Mouse (Mus musculus) cerebellum, postnatal 4 days (tissue): ENCODE results near the gene Lrp4.

Experiments used
- DNase-seq, 2 experiments: peaks; one replicate each; pipeline ENCODE4 v3.0.0; 2022; ENCODE audit warnings: low spot score in 2 of 2, mixed read lengths in 1 of 2

Gene Lrp4

DNA sequence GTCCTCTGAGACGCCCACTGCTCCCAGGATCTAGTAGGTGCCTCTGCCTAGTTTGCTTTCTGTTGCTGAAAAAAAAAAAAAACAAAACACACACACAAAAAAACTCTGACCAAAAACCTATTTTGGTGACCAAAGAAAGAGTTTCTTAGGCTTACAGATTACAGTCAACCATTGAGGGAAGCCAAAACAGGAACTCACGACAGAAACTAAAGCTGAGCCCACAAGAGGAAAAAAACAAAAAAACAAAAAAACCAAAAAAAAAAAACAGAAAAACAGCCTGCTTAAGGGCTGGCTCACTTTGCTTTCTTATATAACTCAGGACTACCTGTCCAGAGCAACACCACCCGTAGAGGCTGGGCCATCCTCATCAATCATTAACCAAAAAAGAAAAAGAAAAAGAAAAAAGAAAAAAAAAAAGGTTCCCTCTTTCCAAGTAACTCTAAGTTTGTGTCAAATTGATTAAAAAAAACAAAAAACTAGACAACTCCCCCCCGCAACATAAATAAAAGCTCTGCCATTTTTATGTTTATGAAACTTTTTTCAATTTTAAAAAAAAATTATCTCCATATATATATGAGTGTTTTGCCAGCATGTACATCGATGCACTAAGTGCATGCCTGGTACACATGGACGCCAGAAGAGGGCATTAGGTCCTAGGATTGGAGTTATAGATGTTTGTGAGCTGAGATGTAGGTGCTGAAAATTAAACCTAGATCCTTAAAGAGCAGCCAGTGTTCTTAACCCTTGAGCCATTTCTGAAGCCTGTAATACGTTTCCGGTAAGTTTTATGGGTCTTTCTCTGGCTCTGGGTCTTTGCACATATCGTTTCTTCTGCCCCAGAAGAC is 3.9 kb upstream of the Lrp4 start:
- DNase-seq = no peak

DNA sequence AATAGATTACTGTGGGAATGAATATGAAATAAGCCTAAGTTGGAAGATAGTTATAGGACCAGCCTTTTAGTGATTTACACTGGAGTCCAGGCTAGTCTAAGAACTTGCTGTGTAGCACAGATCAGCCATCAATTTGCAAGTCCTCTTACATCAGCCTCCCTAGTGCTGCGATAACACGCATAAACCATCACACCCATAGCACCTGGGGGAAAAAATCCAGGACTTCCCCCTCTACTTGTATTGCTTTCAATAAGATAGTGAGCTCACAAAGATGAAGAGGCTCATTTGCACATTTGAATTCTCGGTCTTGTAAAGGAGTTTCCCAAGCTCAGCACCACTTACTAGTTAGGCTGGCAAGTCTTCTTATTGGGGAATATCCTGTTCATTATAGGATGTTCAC is 2.9 kb upstream of the Lrp4 start:
- no peak for DNase-seq

DNA sequence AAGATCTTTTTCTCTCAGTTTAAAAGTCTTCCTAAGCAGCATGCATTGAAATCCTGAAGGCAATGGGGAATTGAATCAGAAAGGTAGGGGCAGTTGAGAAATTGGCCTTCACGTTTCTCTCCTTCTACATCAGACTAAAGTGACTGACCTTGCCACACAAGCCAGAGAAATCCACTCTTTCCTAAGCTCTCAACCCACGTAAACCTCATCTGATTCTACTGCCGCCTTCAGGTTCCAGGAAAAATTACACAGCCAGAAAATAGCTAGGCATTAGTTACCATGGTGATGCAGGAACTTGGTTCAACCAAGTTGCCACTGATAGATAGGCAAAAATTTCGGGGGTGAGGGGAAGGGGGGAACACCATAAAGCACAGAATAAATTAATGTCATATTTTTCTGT is 1.5 kb upstream of the Lrp4 start:
- no peak for DNase-seq

DNA sequence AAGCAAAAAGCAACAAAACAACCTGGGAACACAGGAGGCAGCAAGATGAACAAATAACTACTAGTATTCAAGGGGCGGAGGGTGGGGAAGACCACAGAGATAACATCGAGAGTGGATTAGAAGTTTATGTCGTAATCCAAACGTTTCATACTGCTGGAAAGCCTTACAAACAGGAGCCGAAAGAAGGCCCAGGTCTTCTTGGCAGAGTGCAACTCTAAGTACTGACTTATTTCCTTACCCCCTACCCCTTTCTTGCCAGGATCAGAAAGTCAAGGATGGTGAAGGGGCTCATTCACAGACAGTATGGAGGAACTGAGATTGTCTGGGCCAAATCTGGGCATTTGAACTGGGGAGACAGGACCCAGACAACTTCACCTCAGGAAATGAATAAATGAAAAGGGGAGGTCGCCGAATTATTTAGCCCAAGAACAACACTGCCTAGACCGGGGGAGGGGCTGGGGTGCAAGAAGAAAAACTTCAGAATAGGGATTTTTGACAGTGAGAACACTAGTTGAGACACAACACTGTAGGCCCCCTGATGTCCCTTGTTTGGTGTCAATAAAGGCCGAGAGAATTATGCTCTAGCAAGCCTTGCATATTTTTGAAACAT is 715 bp upstream of the Lrp4 start:
- DNase-seq = no peak

DNA sequence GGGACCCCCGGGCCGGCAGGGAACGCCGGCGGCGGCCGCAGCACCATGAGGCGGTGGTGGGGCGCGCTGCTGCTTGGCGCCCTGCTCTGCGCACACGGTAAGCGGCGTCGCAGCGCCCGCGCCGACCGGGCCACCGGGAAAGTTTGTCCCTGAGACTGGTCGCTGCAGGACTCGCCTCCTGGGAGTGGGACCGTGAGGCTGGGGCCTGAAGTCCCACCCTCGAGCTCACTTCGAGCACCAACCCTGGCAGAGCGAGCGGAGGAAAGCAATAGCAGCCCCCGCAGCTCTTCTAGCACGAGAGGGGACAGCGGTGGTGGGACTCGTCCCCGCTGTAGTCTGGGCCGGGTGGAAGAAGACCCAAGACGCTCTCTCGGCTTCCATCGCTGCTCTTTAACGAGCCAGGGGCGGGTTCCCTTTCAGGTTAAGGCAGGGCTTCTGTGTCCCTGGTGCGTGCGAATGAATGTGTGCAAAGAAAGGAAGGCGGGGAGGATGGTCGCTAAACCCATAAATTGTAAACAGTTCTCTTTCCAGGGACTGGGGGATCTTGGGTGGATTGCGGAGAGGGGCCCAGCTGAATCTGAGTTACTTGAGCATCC is 443 bp downstream of the Lrp4 start:
- DNase-seq = no peak

DNA sequence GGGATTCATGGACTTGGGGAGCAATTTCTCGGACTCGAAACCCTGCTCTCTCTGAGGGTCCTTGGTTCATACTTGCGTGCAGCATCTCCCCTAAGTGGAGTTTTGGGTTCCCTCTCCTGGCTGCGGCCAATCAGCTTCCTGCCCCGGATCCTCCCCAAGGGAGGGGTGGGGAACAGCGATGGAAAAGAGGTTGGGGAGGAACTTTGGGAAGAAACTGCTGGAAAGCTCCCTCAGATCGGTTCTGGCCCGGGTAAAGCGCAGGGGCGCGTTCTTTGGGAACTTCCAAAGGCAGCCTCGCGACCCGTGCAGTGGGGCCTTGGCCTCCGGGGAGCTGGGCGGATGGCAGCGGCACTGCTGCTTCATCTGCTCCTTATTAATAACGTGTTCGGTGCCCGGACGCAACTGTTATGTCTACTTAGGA is 951 bp downstream of the Lrp4 start:
- no peak for DNase-seq

DNA sequence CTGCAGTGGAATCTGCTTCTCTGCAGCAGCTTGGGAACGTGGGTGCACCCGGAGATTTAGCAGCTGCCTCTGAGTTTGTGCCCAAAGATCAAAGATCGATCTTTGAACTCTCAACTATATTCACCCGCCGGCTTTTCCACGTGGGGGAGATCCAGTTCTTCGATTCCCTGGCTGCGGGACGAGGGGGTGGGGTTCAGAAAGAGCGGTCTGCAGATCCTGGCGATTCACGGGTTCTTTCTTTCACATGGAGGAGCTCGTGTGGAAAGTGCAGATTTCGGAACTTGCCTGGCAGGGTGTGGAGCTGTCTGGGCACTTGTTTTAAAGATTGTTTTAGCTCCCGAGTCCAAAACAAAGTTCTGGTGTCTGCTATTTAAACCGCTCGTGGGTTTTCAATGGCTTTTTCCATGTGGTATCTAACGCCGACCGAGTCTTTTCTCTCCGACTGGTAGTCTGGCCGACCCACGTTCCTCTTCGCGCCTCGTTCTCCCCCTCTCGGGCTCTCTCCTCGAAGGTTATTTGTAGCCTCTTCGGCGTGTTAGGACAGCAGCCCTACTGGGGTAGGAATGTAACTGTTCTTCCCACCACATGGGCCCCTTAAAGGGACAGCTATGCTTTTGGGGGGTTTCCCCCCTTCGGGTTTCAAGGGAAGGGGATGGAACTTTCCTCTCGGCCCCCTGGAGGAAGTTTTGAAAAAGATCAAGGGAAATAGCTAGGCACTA is 1.5 kb downstream of the Lrp4 start:
- DNase-seq = no peak

DNA sequence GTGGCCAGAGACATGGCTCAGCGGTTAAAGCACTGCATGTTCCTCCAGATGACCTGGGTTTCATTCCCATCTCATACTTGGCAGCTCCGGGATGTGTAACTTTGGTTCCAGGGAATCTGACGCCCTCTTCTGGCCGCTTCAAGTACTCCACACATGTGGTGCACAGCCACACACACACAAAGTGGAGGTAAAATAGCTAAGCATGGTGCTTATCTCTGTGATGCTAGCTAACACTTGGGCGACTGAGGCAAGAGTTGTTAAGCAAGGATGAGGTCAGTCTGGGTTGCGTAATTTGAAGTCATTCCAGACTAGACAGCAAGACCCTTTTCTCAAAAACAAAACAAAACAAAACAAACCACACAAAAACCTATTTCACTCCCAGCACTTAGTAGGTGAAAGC is 2.8 kb downstream of the Lrp4 start:
- DNase-seq = no peak

DNA sequence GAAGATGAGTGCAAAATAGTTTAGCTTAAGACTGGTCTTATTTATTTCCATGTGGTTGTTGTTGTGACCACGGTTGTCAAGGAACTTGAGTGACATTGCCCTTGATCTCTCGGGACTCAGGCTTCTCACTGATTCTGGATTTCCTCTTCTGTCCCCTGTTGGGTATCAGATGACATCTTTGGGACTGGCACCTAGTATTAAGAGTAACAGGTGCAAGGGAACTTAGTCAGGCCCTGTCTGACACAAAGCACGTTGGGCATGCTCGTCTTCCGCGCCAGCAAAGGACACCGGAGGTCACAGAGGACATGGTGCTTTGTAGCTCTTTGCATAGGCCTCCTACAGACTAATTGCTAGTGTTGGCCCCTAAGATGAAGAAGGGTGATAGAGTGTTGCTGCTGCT is 3.5 kb downstream of the Lrp4 start:
- DNase-seq = no peak

DNA sequence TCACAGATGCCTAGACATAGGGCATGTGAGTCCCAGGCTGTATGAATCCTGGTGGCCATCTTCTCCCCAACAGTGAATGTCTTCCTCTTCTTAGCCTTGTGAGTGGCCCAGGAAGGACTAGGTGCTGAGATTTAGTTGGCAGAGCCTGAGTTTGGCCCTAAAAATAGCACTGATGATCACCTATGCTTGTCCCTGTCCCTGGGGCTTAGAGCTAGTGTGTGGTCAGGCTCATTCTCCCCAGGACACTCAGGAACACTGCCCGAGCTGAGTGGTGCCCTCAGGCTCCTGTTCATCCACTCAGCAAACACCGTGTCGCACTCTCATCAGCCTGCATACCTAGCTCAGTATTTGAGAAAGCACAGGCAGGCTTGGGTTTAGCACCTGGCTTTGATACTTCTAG is 4.0 kb downstream of the Lrp4 start:
- DNase-seq = no peak

DNA sequence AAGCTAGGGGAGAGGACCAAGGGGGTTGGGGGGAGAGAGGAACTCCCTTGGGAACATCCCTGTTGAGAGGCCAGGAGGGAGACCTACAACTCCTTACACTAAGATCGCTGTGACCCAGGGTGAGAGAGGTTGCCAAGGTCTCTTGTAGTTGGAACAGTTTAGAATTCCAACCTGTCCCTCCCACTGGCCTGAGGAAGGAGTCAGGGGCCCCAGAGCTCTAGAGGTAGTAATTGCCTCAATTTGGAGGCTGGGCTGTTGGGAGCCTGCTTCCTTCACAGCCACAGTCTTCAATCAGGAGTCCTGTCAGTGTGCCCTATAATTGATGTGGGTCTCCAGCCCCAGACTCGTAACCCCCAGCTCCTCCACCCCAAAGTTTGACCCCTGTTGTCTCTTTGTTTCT is 4.9 kb downstream of the Lrp4 start:
- DNase-seq = no peak

DNA sequence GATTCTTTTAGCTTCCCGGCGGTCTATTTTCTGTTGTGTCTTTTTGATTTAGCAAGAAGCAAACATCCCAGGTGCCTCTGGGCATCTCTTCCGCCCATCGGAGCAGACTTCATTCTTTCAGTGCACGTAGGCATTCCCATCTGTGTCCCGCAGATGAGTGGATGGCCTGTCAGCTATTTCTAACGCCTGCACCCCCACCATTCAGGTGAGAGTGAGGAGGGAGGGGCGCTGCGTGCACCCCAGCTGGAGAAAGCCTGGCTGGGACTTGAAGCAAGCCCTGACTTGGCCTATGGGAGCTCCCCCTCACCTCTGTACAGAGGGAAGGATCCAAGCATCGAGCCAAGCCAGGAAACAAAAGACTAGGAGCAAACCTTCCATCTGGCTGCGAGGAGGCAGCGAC is 5.4 kb downstream of the Lrp4 start:
- no peak for DNase-seq

DNA sequence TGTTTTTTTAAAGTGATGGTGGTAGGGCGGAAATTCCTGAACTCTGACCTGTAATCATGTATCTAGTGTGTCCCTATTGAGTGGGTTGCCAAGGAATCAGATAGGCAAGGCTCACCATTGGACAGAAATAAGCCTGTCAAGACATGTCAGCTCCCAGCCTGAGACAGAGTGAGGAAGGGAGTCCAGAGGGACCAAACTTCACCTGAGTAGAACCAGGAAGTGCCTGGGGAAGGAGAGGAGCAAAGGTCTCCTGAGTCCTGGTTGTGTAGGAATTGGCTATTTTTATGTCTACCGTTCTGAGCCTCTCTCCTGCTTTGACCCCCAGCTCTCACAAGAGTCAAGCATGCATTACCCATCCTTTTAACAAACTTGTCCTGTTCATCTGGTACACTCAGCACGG is 8.6 kb downstream of the Lrp4 start:
- DNase-seq = no peak

DNA sequence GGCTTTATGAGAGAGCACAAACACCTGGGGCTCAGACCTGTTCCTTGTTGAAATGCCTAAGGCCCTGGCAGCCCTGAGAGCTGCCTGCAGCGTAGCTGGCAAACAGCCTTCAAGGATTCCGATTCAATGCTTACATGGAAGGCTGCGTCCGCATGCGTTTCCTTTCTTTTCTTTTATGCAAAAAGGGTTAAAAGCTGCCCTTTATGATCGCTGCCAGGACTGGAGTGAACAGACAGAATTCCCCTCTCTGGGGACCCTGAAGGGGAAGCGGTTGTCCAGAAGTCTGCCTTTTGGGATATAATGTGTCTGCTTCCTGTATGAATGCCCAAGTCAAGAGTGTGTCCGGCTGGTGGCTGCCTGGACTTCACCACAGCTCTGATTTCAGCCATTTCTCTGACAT is 10.3 kb downstream of the Lrp4 start:
- DNase-seq = no peak

DNA sequence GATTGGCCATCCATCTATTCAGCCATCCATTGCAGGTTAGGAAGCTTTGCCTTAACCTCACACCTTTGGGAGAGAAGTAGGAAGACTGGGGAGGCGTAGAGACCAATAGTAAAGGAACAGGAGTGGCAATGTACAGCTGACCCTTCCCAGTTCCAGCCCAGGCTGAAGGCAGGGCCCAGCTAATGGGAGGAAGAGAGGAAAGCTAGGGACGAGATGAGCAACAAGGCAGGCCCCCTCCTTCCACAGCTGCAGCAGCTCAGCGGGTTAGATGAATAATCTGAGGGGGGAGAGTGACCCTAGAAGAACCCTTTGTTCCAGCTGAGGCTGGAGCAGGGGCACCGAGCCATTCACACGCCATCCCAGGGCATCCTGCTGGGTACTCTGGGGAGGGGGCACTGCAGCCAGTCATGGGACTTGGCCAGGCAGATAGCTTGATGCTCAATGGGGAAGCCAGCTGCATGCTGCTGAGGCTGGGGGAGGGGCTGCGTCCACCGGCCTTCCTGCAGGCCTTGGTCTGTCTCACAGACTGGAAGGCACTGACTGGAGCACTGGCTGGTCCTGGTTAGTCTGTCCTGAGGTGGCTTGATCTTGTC is 12.8 kb downstream of the Lrp4 start:
- DNase-seq = peak in 1 of 2 experiments; percentile 44

DNA sequence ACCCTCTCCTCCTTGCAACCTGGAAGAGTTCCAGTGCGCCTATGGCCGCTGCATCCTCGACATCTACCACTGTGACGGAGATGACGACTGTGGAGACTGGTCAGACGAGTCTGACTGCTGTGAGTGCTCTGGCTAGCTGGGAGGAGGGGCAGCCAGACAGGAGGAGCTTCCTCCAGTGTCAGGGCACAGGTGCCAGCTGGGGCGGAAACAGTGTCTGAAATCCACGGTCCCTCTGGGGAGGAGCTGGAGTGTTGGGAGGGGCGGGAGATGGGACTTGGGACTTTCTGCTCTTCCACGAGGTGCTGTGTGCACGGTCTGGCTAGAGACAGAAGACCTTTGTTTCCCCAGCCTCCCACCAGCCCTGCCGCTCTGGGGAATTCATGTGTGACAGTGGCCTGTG is 17.0 kb downstream of the Lrp4 start:
- DNase-seq = no peak

DNA sequence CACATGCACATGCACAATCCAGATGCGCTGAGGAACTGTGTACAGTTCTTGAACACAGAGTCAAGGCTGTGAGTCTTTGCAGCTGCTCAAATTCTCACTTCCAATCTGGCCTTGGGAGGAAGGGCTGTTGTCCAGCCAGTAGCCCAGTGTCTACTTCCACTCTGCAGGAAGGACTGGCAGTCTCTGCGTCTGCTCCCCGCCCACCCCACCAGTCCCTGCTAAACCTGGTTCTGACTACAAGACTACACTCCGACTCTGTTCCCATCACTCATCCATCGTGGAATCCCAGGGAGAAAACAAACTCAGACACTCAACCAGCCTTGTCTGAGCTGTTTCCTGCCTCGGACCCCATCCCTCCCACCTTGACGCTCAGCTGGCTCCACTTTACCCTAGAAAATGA is 18.5 kb downstream of the Lrp4 start:
- DNase-seq = no peak

DNA sequence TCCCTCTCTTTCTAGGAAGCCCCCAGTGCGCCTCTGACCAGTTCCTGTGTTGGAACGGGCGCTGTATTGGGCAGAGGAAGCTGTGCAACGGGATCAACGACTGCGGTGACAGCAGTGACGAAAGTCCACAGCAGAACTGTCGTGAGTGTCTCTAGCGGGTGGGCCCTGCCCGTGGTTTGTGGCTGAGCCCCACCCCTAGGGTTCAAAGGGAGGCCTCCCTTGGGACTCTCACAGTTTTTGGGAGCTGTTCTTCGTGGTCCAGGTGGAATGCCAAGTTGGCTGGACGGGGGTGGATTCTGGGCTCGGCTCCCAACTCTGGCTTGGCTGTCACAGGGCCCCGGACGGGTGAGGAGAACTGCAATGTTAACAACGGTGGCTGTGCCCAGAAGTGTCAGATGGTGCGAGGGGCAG is 18.9 kb downstream of the Lrp4 start:
- peak in 1 of 2 experiments; percentile 54 for DNase-seq

DNA sequence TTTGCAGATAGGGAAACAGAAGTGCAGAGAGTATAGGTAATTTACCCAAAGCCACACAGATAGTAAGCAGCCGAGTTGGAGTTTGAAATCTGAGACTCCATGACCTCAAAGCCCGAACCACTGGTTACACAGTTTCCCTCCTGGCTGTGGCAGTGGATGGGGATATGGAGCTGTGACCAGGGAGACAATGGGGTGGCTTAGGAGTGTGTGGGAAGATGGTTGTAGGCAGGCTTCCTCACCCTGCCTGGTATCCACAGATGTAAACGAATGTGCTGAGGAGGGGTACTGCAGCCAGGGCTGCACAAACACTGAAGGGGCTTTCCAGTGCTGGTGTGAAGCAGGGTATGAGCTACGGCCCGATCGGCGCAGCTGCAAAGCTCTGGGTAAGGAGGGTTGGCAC is 19.5 kb downstream of the Lrp4 start:
- no peak for DNase-seq

DNA sequence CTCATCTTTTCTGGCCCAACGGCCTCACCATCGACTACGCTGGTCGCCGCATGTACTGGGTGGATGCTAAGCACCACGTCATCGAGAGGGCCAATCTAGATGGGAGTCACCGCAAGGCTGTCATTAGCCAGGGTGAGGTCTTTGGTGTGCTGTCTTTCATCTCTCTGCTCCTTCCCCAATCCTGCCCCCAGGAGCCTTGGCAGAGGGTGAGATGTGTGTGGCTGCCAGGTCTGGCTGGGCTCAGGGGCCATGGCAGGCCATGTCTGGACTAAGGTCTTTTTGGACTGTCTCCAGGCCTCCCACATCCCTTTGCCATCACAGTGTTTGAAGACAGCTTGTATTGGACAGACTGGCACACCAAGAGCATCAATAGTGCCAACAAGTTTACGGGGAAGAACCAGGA is 23.1 kb downstream of the Lrp4 start:
- peak in 1 of 2 experiments; percentile 74 for DNase-seq

DNA sequence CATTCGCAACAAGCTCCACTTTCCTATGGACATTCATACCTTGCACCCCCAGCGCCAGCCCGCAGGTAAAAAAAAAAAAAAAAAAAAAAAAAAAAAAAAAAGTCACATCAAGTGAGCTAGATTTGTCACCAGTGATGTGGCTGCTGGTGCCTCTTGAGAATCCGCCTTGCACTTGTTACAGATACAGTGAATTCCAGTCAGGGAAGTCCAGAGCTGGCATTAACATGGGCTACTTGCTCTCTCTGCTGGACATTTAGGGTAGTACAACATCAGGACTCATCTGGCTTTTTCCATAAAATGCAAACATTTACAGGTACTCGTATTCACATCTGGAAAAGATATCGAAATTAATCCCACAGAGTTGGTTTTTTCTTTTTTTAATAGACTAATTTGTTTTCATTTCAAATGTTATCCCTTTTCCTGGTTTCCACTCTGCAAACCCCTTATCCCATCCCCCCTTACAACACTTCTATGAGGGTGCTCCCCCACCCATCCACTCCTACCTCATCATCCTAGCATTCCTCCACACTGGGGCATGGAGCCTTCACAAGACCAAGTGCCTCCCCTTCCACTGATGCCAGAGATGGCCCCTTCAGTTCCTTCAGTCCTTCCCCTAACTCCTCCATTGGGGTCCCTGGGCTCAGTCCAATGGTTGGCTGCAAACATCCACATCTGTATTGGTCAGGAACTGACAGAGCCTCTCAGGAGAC is 23.6 kb downstream of the Lrp4 start:
- peak in 1 of 2 experiments; percentile 65 for DNase-seq
